Mouse (Mus musculus) liver, adult 2 months (tissue): ENCODE measurements around the gene Clmn.

Source experiments
- CTCF ChIP-seq: fragments of 200-500 bp; IDR thresholded peaks from 2 replicates; pipeline ENCODE4 v1.5.1; 2011; ENCODE audit warnings: low read depth, low read length, control low read depth
- POLR2A ChIP-seq: fragments of 200-500 bp; IDR thresholded peaks from 2 replicates; pipeline ENCODE4 v1.6.1; 2011; ENCODE audit warnings: low read length, control low read depth; ENCODE audit not compliant: insufficient read depth; ENCODE audit errors: extremely low read depth

DNA sequence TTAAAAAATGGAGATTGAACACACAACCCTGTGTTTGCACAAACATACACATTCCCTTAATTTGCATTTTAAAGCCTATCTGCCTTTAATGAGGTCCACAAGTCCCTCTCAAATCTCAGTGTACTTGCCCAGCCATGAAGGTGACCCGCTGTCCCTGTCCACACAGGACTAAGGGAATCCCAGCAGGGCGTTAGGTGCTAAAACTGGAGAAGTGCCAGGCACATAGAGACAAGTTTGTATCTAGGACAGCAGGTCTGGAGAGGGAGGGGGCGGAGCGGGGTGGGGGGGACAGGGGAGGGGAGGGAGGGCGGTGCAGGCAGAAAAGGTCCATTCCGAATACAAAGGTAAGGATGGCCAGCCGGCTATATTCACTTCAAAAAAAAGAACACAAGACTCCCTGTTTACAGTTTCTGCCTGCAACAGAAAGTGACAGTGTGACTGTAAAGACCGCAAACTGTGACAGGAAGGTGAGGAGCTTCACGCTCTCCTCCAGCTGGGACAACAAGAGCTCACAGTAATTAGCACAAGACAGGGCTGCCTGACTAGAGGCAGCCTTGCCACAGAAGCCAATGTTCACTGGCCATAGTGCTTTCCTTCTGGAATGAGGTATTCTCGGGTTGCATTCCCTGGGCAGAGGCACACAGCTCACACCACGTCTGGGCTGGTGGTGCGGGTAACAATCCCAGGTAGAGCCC is 47.6 kb downstream of the Clmn start:
- TF ChIP-seq POLR2A, result no peak
- no peak for TF ChIP-seq CTCF
